Mouse (Mus musculus) cerebellum, postnatal 36 days (tissue): Measurements from ENCODE around the gene Hipk3.

Source experiments
- DNase-seq, 2 experiments: peaks; one replicate each; pipeline ENCODE4 v3.0.0; 2021 to 2022; ENCODE audit warnings: mixed read lengths in 2 of 2

The Hipk3 gene

DNA sequence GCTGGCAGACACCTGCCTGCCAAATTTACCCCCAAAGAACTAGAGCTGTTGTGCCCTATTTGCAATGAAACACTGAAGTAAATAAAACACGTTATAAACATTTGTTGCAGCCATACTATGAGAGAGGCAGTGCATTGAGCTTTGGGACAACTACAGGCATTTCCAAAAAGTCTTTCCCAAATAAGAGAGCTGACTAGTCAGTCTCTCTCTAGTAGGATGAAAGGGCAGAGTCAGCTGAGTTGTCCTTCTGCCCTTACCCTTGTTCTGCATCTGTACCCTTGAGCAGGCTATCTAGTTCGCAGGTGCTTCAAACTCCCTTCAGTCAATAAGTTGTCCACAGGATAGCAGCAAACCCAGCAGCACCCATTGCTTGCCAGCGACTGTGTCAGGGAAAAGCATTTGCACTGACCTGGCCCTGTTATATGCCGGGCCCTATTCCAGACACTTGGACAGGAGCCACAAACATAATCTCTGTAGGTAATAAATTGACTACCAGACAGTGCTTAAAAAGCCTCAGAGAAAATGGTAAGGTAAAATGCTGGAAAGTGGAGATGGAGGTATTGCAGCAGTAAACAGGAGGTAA, 83.2 kb downstream of the Hipk3 start, which contains the start of gene D430041D05Rik:
TSS of gene D430041D05Rik (minus strand) at position 51 of the 583 bp plus-strand sequence.
- peak; percentile 28 to 47 for DNase-seq

- DNase-seq, result peak; percentile 70 to 73
Observed at GRCm38 (mm10) chr2:104409851-104410821, 84.1 kb downstream of the Hipk3 start.

DNA sequence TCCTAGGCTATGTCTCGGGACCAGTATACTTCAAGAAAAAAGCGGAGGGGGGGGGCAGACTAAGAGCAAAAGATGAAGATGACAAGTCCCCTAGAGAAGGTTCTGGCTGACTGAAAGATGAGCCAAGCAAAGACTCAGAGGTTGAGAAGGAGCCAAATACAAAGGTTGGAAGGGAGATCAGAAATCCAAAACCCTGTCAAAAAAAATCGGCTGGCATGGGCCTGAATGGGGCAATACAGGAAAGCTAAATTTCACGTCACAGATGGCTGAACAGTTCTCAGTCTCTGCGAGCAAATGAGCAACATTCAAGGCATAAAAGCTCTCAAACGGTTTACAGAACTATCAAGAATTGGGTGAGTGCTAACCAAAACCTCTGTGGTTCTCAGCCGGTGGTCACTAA, 85.9 kb downstream of the Hipk3 start:
- DNase-seq, result no peak

DNA sequence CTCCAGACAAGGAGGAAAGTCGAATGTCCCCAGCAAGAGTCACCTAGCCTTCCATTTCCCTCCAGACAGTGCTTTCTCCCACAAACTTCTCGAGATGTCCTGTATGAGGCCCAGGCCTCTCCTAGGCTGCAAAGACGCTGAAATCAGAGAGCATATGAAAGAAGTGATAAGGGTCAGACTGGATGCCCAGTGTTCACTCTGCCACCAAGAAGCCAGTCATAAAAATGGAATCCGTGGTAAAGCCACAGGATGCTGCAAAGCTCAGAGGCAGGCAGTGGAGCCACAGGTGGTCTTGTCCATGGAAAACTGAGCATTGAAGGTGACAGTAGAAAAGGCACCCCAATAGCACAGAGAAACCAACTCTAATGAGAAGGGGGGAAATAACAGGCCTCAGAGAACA, 86.3 kb downstream of the Hipk3 start:
- no peak for DNase-seq

GRCm38 (mm10) chr2:104404036-104404435, 90.2 kb downstream of the Hipk3 start:
- DNase-seq, result no peak

- no peak for DNase-seq
Observed at GRCm38 (mm10) chr2:104398651-104399290, 95.5 kb downstream of the Hipk3 start.

DNA sequence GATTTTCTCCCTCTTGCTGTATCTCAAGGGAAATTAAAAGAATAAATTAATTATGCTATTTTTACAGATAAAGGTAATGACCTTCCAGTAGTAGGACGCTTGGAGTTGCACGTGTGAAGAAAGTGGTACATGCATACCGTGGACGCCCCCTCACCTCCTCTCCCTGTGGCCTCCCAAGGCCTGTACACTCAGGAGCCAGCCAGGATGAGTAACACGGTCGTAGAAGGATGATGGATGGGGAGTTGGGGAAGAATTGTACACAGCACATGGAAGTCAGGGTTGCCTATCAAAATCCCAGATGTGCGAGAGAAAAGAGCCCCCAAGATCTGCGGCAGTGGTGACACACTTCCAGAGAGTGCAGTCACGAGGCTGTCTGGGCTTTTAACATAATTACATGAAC, 98.3 kb downstream of the Hipk3 start:
- DNase-seq, result no peak

DNA sequence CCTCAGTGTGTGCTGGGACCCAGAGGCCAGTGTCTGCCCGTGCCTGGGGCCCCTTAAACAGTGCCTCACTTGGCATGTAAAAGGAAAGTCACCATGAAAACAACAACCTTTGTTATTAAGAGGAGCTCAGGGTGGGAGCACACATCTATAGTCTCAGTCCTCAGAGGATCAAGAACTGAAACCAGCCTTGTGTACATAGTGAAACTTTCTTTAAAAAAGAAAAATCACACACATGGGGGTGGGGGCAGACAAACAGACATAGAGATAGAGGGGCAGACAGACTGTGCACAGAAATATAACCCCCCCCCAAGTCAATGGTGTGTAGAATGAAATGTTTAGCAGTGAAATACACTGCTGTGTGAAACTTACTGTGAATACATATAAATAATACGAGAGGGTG, 99.5 kb downstream of the Hipk3 start:
- DNase-seq, result no peak

GRCm38 (mm10) chr2:104392700-104393312, 101.4 kb downstream of the Hipk3 start:
- DNase-seq, result no peak

DNA sequence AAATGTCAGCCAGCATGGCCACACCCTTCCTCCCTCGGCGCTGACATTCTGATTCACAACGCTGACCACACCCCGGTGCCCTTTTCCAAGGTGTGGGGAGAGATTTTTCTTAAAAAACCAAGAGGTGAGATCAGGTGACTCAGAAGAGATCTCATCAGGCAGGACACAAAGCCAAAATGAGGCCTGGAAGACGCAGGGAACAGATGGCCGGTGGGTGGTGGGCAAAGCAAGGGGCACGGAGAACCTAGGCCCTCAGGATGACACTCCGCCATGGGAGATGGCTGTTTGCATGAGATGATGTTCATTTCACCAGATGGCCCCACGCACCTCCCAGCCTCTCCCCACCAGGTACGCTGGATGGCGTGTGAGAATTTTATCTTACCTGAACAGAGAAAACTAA, 105.0 kb downstream of the Hipk3 start:
- peak; percentile 61 to 62 for DNase-seq

DNA sequence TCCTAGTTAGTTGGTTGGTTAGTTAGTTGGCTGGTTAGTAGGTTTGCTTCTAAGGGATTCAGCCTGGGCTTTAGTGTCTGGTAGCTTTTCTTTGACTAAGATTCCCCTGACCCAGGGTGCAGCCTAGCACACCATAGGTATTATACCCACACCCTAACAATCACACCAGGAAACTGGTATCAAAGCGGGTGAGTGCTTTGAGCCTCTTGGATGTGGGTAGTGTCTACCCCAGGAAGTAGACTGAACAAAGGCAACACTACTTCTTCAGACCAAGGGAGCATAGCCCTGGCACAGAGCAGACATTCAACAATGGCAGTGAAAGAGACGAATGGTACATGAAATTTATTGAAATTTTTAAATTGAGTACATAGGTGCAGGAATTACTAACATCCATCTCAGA, 108.3 kb downstream of the Hipk3 start:
- no peak for DNase-seq

GRCm38 (mm10) chr2:104383589-104383988, 110.7 kb downstream of the Hipk3 start:
- no peak for DNase-seq

GRCm38 (mm10) chr2:104382813-104383212, 111.4 kb downstream of the Hipk3 start:
- DNase-seq, result no peak

GRCm38 (mm10) chr2:104379304-104379703, 114.9 kb downstream of the Hipk3 start:
- peak; percentile 58 to 60 for DNase-seq

GRCm38 (mm10) chr2:104378791-104379190, 115.5 kb downstream of the Hipk3 start:
- DNase-seq, result no peak

- DNase-seq, result no peak
Observed at GRCm38 (mm10) chr2:104377990-104378389, 116.3 kb downstream of the Hipk3 start.
